Mouse (Mus musculus) hindbrain, postnatal 0 days (tissue): Measurements from ENCODE around the gene Erp44. TPM values are rescaled to one million over a fixed set of nuclear protein-coding genes. Genes with fewer than 3 reads are reported as not detected.

Experiments
- ATAC-seq: fragments of 200-750 bp; cut with Nextera tagmentation; 2 replicates; pipeline ENCODE4 v1.8.0; 2017; ENCODE audit warnings: mild to moderate bottlenecking, moderate TSS enrichment, moderate library complexity
- DNase-seq: peaks from one replicate; pipeline ENCODE4 v3.0.0-alpha.2; 2015; ENCODE audit warnings: low spot score
- H3K27ac ChIP-seq: fragments of 300-500 bp; sonication (generic); 2 replicates; pipeline ENCODE4 v1.5.1; 2014; ENCODE audit warnings: mild to moderate bottlenecking
- H3K27me3 ChIP-seq: fragments of 300-500 bp; sonication (generic); 2 replicates; pipeline ENCODE4 v1.6.1; 2014; ENCODE audit warnings: low read length, mixed read lengths; ENCODE audit not compliant: insufficient read depth
- H3K36me3 ChIP-seq: fragments of 300-500 bp; sonication (generic); 2 replicates; pipeline ENCODE4 v1.6.1; 2014; ENCODE audit warnings: low read length, mixed read lengths; ENCODE audit not compliant: insufficient read depth
- H3K4me1 ChIP-seq: fragments of 300-500 bp; sonication (generic); 2 replicates; pipeline ENCODE4 v1.6.1; 2014; ENCODE audit warnings: antibody characterized with exemption, low read length, mixed read lengths; ENCODE audit not compliant: insufficient read depth
- H3K4me2 ChIP-seq: fragments of 300-500 bp; sonication (generic); 2 replicates; pipeline ENCODE4 v1.6.1; 2014; ENCODE audit warnings: low read depth, mild to moderate bottlenecking, low read length, moderate library complexity, mixed read lengths
- H3K4me3 ChIP-seq: fragments of 300-500 bp; sonication (generic); 2 replicates; pipeline ENCODE4 v1.5.1; 2014; ENCODE audit warnings: low read length
- H3K9ac ChIP-seq: fragments of 300-500 bp; sonication (generic); replicated peaks from 2 replicates; pipeline ENCODE4 v1.6.1; 2014; ENCODE audit warnings: mild to moderate bottlenecking, low read length, moderate library complexity, mixed read lengths
- H3K9me3 ChIP-seq: fragments of 300-500 bp; sonication (generic); 2 replicates; pipeline ENCODE4 v1.6.1; 2016; ENCODE audit warnings: low read length, mixed read lengths
- CTCF ChIP-seq: IDR thresholded peaks from 2 replicates; pipeline ENCODE4 v1.5.1; 2016; ENCODE audit warnings: antibody characterized with exemption, control low read depth, low read depth
- WGBS: fragments of 180-500 bp; shearing (Covaris S2); extraction: QIAGEN DNeasy Blood & Tissue Kit; methylation state at CpG from one replicate; pipeline ENCODE4 v1.1.7; 2014; 5-methylcytosine and 5-hydroxymethylcytosine counted together
- polyA plus RNA-seq: library from polyadenylated mRNA; unstranded; fragments of >200 nt; fragmentation: Nextera tagmentation; extraction: Ambion mirVana; gene quantifications from 2 replicates; pipeline ENCODE4 v1.2.1, GENCODE M21; 2015
- total RNA-seq: library from RNA; depleted of rRNA; stranded (reverse); fragments of >200 nt; gene quantifications from 2 replicates; pipeline ENCODE4 v1.2.3, GENCODE M21; 2014

The Erp44 gene
- total and polyA plus RNA-seq, 2 experiments from 2014 or later = 27.3 to 50.4 TPM

DNA sequence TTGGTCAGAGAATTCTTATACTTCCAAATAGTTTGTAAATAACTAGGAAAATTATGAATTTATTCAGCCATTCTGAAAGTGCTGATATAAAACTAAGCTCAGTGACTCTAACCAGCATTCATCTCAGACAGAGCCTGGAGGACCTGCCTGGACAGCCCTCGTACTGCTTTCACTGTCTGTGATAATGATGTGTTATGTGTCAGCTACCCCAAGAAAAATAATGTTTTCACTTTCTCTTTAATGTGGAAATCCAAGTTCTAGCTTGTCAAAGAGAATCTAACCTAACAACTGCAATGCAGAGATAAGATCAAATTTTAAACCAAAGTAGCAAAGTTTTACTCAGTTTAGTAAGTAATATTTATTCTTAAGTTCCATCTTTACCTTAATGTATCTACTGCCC is 35.6 kb downstream of the Erp44 start:
- DNase-seq = no peak
- H3K27me3 ChIP-seq = no peaks in the 10 kb centered on the region
- no peaks in the 10 kb centered on the region for H3K36me3 ChIP-seq
- H3K4me1 ChIP-seq = no peaks in the 10 kb centered on the region
- no peak overlapping the region for H3K27ac ChIP-seq
- no peak for ATAC-seq
- no peak for TF ChIP-seq CTCF
- no peak overlapping the region for H3K9ac ChIP-seq
- 57% methylated on average over 1 of the region's 1 CpGs for WGBS
- H3K4me3 ChIP-seq = no peak overlapping the region
- no peaks in the 10 kb centered on the region for H3K9me3 ChIP-seq
- H3K4me2 ChIP-seq = no peak overlapping the region

GRCm38 (mm10) chr4:48242482-48242881 is 36.9 kb downstream of the Erp44 start:
- H3K36me3 ChIP-seq = no peaks in the 10 kb centered on the region
- H3K4me1 ChIP-seq = no peaks in the 10 kb centered on the region
- TF ChIP-seq CTCF = no peak
- no peak overlapping the region for H3K27ac ChIP-seq
- ATAC-seq (no peak), DNase-seq (no peak)
- no peak overlapping the region for H3K4me2 ChIP-seq
- H3K9me3 ChIP-seq = no peaks in the 10 kb centered on the region
- H3K9ac ChIP-seq = no peak overlapping the region
- no peaks in the 10 kb centered on the region for H3K27me3 ChIP-seq
- 89% methylated on average over 4 of the region's 4 CpGs for WGBS
- no peak overlapping the region for H3K4me3 ChIP-seq

DNA sequence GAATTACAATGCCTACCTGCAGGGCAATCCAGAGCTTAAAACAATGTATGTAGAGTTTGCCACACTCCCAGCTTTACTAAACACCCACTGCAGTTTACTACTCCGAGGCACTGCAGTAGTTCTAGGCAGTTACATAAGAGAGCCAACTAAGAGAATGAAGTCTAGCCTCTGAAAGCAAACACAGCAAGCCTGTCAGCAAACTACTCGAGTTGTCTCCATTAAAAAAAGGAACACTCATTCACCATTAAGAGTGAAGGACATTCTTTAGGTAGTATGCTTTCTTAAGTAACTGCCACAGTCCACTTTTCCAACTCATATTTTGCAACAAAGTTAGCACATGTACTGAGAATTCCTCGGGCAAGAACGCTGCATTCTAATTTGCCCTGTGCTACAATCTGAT is 40.3 kb downstream of the Erp44 start:
- WGBS = 88% methylated on average over 4 of the region's 4 CpGs
- no peaks in the 10 kb centered on the region for H3K9me3 ChIP-seq
- H3K27ac ChIP-seq = no peak overlapping the region
- H3K27me3 ChIP-seq = no peaks in the 10 kb centered on the region
- H3K4me1 ChIP-seq = no peaks in the 10 kb centered on the region
- no peak overlapping the region for H3K4me3 ChIP-seq
- no peak overlapping the region for H3K4me2 ChIP-seq
- H3K36me3 ChIP-seq = 0 out of 2 replicates have a peak, but pooled peaks cover 5% of the 10 kb centered on the region
- TF ChIP-seq CTCF = no peak
- no peak for ATAC-seq
- H3K9ac ChIP-seq = no peak overlapping the region
- DNase-seq = no peak

GRCm38 (mm10) chr4:48236721-48237120 is 42.6 kb downstream of the Erp44 start:
- TF ChIP-seq CTCF = no peak
- Histone ChIP-seq H3K9ac (no peak overlapping the region), H3K36me3 (0 out of 2 replicates have a peak, but pooled peaks cover 5% of the 10 kb centered on the region), H3K4me2 (no peak overlapping the region), H3K4me1 (no peaks in the 10 kb centered on the region), H3K4me3 (no peak overlapping the region), H3K27me3 (no peaks in the 10 kb centered on the region), H3K27ac (no peak overlapping the region), H3K9me3 (no peaks in the 10 kb centered on the region)
- DNase-seq = no peak
- WGBS = 89% methylated on average over 3 of the region's 3 CpGs
- ATAC-seq = no peak

- no peak overlapping the region for H3K27ac ChIP-seq
- no peak for TF ChIP-seq CTCF
- no peak overlapping the region for H3K4me2 ChIP-seq
- no peaks in the 10 kb centered on the region for H3K27me3 ChIP-seq
- DNase-seq (no peak), ATAC-seq (no peak)
- H3K9me3 ChIP-seq = no peaks in the 10 kb centered on the region
- H3K4me3 ChIP-seq = no peak overlapping the region
- 59% methylated on average over 3 of the region's 3 CpGs for WGBS
- no peak overlapping the region for H3K9ac ChIP-seq
- H3K36me3 ChIP-seq = no peaks in the 10 kb centered on the region
- no peaks in the 10 kb centered on the region for H3K4me1 ChIP-seq
These were observed 52.6 kb downstream of the Erp44 start for GRCm38 (mm10) chr4:48226800-48227199.

DNA sequence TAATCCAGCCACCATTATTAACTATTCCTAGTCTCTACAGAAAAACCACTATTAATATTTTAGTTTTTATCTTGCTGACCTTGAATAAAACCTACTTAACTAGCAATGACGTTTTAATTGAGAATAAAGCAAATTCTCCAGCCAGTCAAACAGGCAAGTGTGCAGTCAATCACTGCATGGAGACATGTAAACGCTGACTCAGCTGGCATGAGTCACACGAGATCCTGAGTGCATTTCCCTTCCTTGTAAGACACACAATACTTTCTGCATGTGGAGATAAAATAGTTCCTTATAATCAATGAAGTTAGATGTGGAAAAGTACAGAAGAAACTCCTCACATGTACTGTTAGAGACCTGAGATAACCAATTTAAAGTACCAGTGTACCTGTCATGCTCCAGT is 53.8 kb downstream of the Erp44 start:
- no peak for TF ChIP-seq CTCF
- 54% methylated on average over 3 of the region's 3 CpGs for WGBS

GRCm38 (mm10) chr4:48225173-48225572 is 54.2 kb downstream of the Erp44 start:
- peak; percentile 91 for TF ChIP-seq CTCF
- no peak overlapping the region for H3K9ac ChIP-seq
- 21% methylated on average over 2 of the region's 2 CpGs for WGBS
- no peaks in the 10 kb centered on the region for H3K9me3 ChIP-seq
- no peak for ATAC-seq
- no peak overlapping the region for H3K4me2 ChIP-seq
- no peak overlapping the region for H3K4me3 ChIP-seq
- DNase-seq = peak; percentile 75
- no peaks in the 10 kb centered on the region for H3K27me3 ChIP-seq
- H3K36me3 ChIP-seq = no peaks in the 10 kb centered on the region
- no peaks in the 10 kb centered on the region for H3K4me1 ChIP-seq
- H3K27ac ChIP-seq = no peak overlapping the region

More for the DNA sequence above, 53.8 kb downstream of the Erp44 start:
- Histone ChIP-seq H3K9ac (no peak overlapping the region), H3K4me3 (no peak overlapping the region), H3K27ac (no peak overlapping the region), H3K36me3 (no peaks in the 10 kb centered on the region), H3K9me3 (no peaks in the 10 kb centered on the region), H3K4me1 (no peaks in the 10 kb centered on the region), H3K27me3 (no peaks in the 10 kb centered on the region), H3K4me2 (no peak overlapping the region)
- no peak for ATAC-seq
- no peak for DNase-seq
